7 mouse cellular contexts compared by ENCODE assay signal in the genomic region with DNA sequence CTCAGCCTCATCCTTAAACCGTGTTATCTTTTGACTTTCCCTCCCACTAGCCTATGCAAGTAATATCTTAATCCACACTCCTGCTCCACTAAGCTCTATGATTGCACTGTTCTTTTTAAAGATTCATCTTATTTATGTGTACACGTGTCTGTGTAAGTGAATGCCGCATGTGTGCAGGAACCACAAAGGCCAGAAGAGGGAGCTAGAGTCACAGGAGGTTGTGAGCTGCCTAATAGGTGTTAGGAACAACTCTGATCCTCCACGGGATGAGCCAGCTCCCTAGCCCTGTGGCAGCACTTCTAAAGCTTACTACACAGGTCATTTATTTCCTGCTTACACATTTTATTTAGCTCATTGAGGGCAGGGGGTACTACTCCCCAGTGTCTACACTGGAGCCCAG. TPM values are rescaled to one million over a fixed set of nuclear protein-coding genes. Genes with fewer than 3 reads are reported as not detected.
DNase-seq lines count a peak whose midpoint lies in the region; ATAC-seq and TF ChIP-seq lines count a peak whose summit lies in the region.

No protein-coding gene starts in this region.

- no peak for TF ChIP-seq EP300 in lung, postnatal 0 days (IDR thresholded peaks at IDR 0.05)
- no peak for TF ChIP-seq EP300 in stomach, postnatal 0 days (optimal IDR thresholded peaks at IDR 0.05)

- H3K36me3 ChIP-seq in midbrain, embryonic 11.5 days (ENCODE audit: control insufficient read depth, insufficient read depth, low read length), result no peaks in the 10 kb centered on the region
- no peaks in the 10 kb centered on the region for H3K36me3 ChIP-seq in midbrain, embryonic 16.5 days (ENCODE audit: control insufficient read depth, insufficient read depth, low read length)
- H3K36me3 ChIP-seq in lung, postnatal 0 days (ENCODE audit: insufficient read depth, low read length), result no peaks in the 10 kb centered on the region
- no peaks in the 10 kb centered on the region; the same call in 1 of the 2 replicates for H3K36me3 ChIP-seq in stomach, postnatal 0 days (ENCODE audit: control insufficient read depth, insufficient read depth, low read length)

- H3K9me3 ChIP-seq in midbrain, embryonic 11.5 days (ENCODE audit: control insufficient read depth, low read length), result no peaks in the 10 kb centered on the region
- H3K9me3 ChIP-seq in midbrain, embryonic 16.5 days (replicated peaks; ENCODE audit: control insufficient read depth, low read length, poor library complexity, severe bottlenecking), result no peaks in the 10 kb centered on the region
- H3K9me3 ChIP-seq in lung, postnatal 0 days (ENCODE audit: low read length), result no peaks in the 10 kb centered on the region
- no peaks in the 10 kb centered on the region for H3K9me3 ChIP-seq in stomach, postnatal 0 days (ENCODE audit: control insufficient read depth, low read length)

- H3K4me2 ChIP-seq in midbrain, embryonic 11.5 days, result no peak overlapping the region
- no peak overlapping the region for H3K4me2 ChIP-seq in midbrain, embryonic 16.5 days (ENCODE audit: low read length)
- H3K4me2 ChIP-seq in lung, postnatal 0 days (replicated peaks; ENCODE audit: low read depth, low read length), result no peak overlapping the region
- H3K4me2 ChIP-seq in stomach, postnatal 0 days (replicated peaks; ENCODE audit: low read depth), result no peak overlapping the region

- H3K27me3 ChIP-seq in midbrain, embryonic 11.5 days (ENCODE audit: control insufficient read depth, insufficient read depth, low read length), result no peaks in the 10 kb centered on the region
- H3K27me3 ChIP-seq in midbrain, embryonic 16.5 days (ENCODE audit: control insufficient read depth, insufficient read depth, low read depth, low read length), result no peaks in the 10 kb centered on the region
- H3K27me3 ChIP-seq in lung, postnatal 0 days (replicated peaks; ENCODE audit: insufficient read depth, low read length), result no peaks in the 10 kb centered on the region
- H3K27me3 ChIP-seq in stomach, postnatal 0 days (ENCODE audit: control insufficient read depth, insufficient read depth, low read length), result no peaks in the 10 kb centered on the region

- H3K9ac ChIP-seq in midbrain, embryonic 11.5 days (ENCODE audit: low read length), result no peak overlapping the region
- no peak overlapping the region for H3K9ac ChIP-seq in midbrain, embryonic 16.5 days (ENCODE audit: low read depth, low read length)
- no peak overlapping the region for H3K9ac ChIP-seq in lung, postnatal 0 days (replicated peaks; ENCODE audit: low read depth)
- H3K9ac ChIP-seq in stomach, postnatal 0 days (ENCODE audit: low read length), result no peak overlapping the region

- 55% methylated on average over 4 of the region's 4 CpGs for WGBS in midbrain, embryonic 11.5 days
- 54% methylated on average over 4 of the region's 4 CpGs for WGBS in midbrain, embryonic 16.5 days
- 49% methylated on average over 4 of the region's 4 CpGs for WGBS in lung, postnatal 0 days
- 43% methylated on average over 4 of the region's 4 CpGs for WGBS in stomach, postnatal 0 days

- TF ChIP-seq CTCF in lung, postnatal 0 days (IDR thresholded peaks at IDR 0.05), result peak; percentile 79
- TF ChIP-seq CTCF in stomach, postnatal 0 days (IDR thresholded peaks at IDR 0.05; ENCODE audit: low read depth), result peak; percentile 89

- no peak overlapping the region for H3K4me3 ChIP-seq in midbrain, embryonic 11.5 days (ENCODE audit: low read depth, low read length)
- H3K4me3 ChIP-seq in midbrain, embryonic 16.5 days (ENCODE audit: low read depth, low read length), result no peak overlapping the region
- H3K4me3 ChIP-seq in lung, postnatal 0 days (ENCODE audit: low read depth, low read length), result no peak overlapping the region
- no peak overlapping the region for H3K4me3 ChIP-seq in stomach, postnatal 0 days (ENCODE audit: low read depth, low read length)

- no peak for ATAC-seq in midbrain, embryonic 11.5 days (ENCODE audit: low FRiP score)
- ATAC-seq in midbrain, embryonic 16.5 days, result no peak
- ATAC-seq in lung, postnatal 0 days, result no peak
- ATAC-seq in stomach, postnatal 0 days (ENCODE audit: low FRiP score, low TSS enrichment), result 0 out of 2 replicates have a peak, but pooled peaks have one; percentile 34

- peak; percentile 92 for DNase-seq in midbrain, embryonic 11.5 days (ENCODE audit: low spot score, missing footprints)
- peak; percentile 88 for DNase-seq in R1 (ENCODE audit: low read depth, low spot score)
- DNase-seq in embryo, embryonic 11.5 days (ENCODE audit: low read depth, low spot score), result peak; percentile 43
- peak; percentile 67 to 87 for DNase-seq in kidney, adult 8-10 months
- DNase-seq in lung, postnatal 0 days (ENCODE audit: low spot score), result peak; percentile 54
- peak; percentile 81 for DNase-seq in stomach, postnatal 0 days (ENCODE audit: low spot score)

- H3K27ac ChIP-seq in midbrain, embryonic 11.5 days (ENCODE audit: low read depth, low read length), result no peak overlapping the region
- H3K27ac ChIP-seq in midbrain, embryonic 16.5 days (ENCODE audit: low read length), result no peak overlapping the region
- no peak overlapping the region for H3K27ac ChIP-seq in lung, postnatal 0 days (ENCODE audit: low read length)
- no peak overlapping the region for H3K27ac ChIP-seq in stomach, postnatal 0 days (replicated peaks)

- H3K4me1 ChIP-seq in midbrain, embryonic 11.5 days (ENCODE audit: control insufficient read depth, insufficient read depth, low read length), result no peaks in the 10 kb centered on the region
- no peaks in the 10 kb centered on the region for H3K4me1 ChIP-seq in midbrain, embryonic 16.5 days (ENCODE audit: control insufficient read depth, insufficient read depth, low read length)
- H3K4me1 ChIP-seq in lung, postnatal 0 days (ENCODE audit: insufficient read depth, low read depth, low read length), result no peaks in the 10 kb centered on the region
- no peaks in the 10 kb centered on the region for H3K4me1 ChIP-seq in stomach, postnatal 0 days (replicated peaks; ENCODE audit: control insufficient read depth, insufficient read depth)

RNA-seq across cellular contexts. Expression of gene Lig3, which starts 38.4 kb away (rescaled TPM):
- polyA plus RNA-seq in midbrain, embryonic 11.5 days (2014; fragmentation: Nextera tagmentation; extraction: Ambion mirVana), result 48.2 and 52.6 TPM in 2 replicates
- 25.6 and 28.5 TPM in 2 replicates for polyA plus RNA-seq in midbrain, embryonic 16.5 days (2015; fragmentation: Nextera tagmentation; extraction: Ambion mirVana)
- polyA plus RNA-seq in lung, postnatal 0 days (2015; fragmentation: Nextera tagmentation; extraction: Ambion mirVana), result 10.9 and 11.6 TPM in 2 replicates
- 13.4 and 13.7 TPM in 2 replicates for polyA plus RNA-seq in stomach, postnatal 0 days (2015; fragmentation: Nextera tagmentation; extraction: Ambion mirVana)

RNA-seq across cellular contexts. Expression of gene Rffl, which starts 51.7 kb away (rescaled TPM):
- polyA plus RNA-seq in midbrain, embryonic 11.5 days (2014; fragmentation: Nextera tagmentation; extraction: Ambion mirVana), result 8.9 and 9.2 TPM in 2 replicates
- 3.9 and 4.2 TPM in 2 replicates for polyA plus RNA-seq in midbrain, embryonic 16.5 days (2015; fragmentation: Nextera tagmentation; extraction: Ambion mirVana)
- polyA plus RNA-seq in lung, postnatal 0 days (2015; fragmentation: Nextera tagmentation; extraction: Ambion mirVana), result 9.2 and 10.3 TPM in 2 replicates
- polyA plus RNA-seq in stomach, postnatal 0 days (2015; fragmentation: Nextera tagmentation; extraction: Ambion mirVana), result 16.4 and 17.1 TPM in 2 replicates

RNA-seq across cellular contexts. Expression of gene Zfp830, which starts 55.2 kb away (rescaled TPM):
- 35.1 and 38.5 TPM in 2 replicates for polyA plus RNA-seq in midbrain, embryonic 11.5 days (2014; fragmentation: Nextera tagmentation; extraction: Ambion mirVana)
- 26.6 and 29.6 TPM in 2 replicates for polyA plus RNA-seq in midbrain, embryonic 16.5 days (2015; fragmentation: Nextera tagmentation; extraction: Ambion mirVana)
- polyA plus RNA-seq in lung, postnatal 0 days (2015; fragmentation: Nextera tagmentation; extraction: Ambion mirVana), result 26.3 and 28.3 TPM in 2 replicates
- polyA plus RNA-seq in stomach, postnatal 0 days (2015; fragmentation: Nextera tagmentation; extraction: Ambion mirVana), result 19.2 and 19.6 TPM in 2 replicates

RNA-seq across cellular contexts. Expression of gene Cct6b, which starts 55.2 kb away (rescaled TPM):
- 0.16 and 0.52 TPM in 2 replicates for polyA plus RNA-seq in midbrain, embryonic 11.5 days (2014; fragmentation: Nextera tagmentation; extraction: Ambion mirVana)
- 0.25 and 0.46 TPM in 2 replicates for polyA plus RNA-seq in midbrain, embryonic 16.5 days (2015; fragmentation: Nextera tagmentation; extraction: Ambion mirVana)
- 0.31 and 0.35 TPM in 2 replicates for polyA plus RNA-seq in lung, postnatal 0 days (2015; fragmentation: Nextera tagmentation; extraction: Ambion mirVana)
- 0.23 and 0.29 TPM in 2 replicates for polyA plus RNA-seq in stomach, postnatal 0 days (2015; fragmentation: Nextera tagmentation; extraction: Ambion mirVana)
